Mouse (Mus musculus): ENCODE data around the gene Gne.

DNA sequence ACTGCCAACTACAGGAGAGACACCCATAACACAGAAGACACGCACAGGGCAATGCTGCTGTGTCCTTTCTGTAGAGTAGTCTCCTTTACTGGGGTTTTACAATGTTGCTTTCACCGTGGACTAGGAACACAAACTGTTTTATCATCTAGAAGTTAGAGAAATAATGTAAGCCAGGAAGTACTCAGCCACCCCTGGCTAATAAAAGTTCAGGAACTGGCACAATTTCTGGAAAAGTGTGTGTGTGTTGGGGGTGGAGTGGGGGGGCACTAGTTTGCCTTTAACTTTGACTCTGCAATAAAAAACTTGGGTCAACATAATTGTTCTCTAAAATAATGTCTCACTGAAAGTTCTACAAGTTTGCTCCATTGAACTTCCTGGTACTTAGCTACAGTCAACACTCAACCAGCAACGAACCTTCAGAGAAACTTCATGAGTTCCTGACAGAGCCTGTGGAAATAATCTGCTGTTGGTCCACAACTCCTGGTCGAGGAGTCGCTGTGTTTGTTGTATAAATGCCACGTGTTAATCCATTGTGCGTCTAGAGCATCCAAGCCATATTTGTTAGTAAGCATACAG, 5.5 kb downstream of the Gne start:
- TF ChIP-seq GATA1 (IDR thresholded peaks at IDR 0.05; ENCODE audit: borderline replicate concordance, low read length) (no peak), FLI1 (IDR thresholded peaks at IDR 0.05; ENCODE audit: low read length) (no peak)
